Mouse (Mus musculus): Measurements from ENCODE around the gene Svopl. TPM values are rescaled to one million over a fixed set of nuclear protein-coding genes. Genes with fewer than 3 reads are reported as not detected.

The Svopl gene
- 0.66 and 0.77 TPM in 2 replicates for polyA plus RNA-seq (2016; fragmentation: Nextera tagmentation; extraction: Ambion mirVana)

DNA sequence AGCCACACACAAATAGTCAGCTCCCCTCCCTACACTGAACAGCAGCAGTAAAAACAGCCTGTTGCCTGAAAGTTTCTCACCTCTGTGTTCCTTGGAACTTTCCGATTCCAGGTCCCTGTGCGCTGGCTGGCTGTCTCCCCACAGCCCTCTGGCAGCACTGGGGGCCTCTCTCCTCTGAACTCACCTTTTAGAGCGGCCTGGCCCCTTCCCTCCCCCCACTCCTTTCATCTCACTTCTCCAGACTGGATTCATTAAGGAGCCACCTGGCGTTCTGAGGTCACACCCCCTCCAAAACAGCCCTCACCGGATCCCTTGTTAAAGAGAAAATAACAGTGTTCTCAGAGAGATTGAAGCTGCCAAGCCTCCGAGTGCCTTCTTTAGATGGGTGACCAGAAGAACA, at the start of gene Svopl:
Svopl (minus strand) TSS at position 159 of the 400 bp plus-strand sequence.
- Histone ChIP-seq H3K27ac (no peak within 1 kb of the TSS), H3K4me1 (no peaks in the 10 kb centered on the region), H3K36me3 (no peaks in the 10 kb centered on the region), H3K9me3 (no peaks in the 10 kb centered on the region), H3K27me3 (replicated peaks) (no peaks in the 10 kb centered on the region), H3K4me2 (replicated peaks) (no peak within 1 kb of the TSS), H3K9ac (no peak within 1 kb of the TSS), H3K4me3 (no peak within 1 kb of the TSS)
- 25% methylated on average over 6 of the region's 6 CpGs for WGBS
- ATAC-seq (ENCODE audit: low FRiP score, low read depth), result no peak

DNA sequence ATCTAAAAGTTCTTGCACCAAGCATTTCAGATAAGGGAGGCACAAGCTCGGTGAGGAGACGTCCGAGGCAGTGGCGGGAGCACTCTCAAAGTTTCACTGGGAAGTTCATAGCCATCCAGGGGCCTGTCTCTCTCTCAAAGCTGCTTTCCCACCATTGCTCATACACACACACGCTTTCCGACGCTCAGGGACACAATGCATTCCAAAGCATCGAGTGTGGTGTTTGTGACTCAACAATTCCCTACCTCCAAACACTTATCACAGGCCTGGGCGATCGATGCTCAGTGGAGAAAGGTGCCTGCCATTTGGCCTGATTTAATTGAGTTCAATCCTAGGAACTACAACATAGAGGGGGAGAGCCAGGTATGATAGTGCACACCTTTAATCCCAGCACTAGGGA, 47.9 kb upstream of the Svopl start:
- H3K9me3 ChIP-seq, result no peaks in the 10 kb centered on the region
- H3K36me3 ChIP-seq, result no peaks in the 10 kb centered on the region
- no peak overlapping the region for H3K4me2 ChIP-seq (replicated peaks)
- H3K9ac ChIP-seq, result no peak overlapping the region
- ATAC-seq (ENCODE audit: low FRiP score, low read depth), result no peak
- H3K27me3 ChIP-seq (replicated peaks), result no peaks in the 10 kb centered on the region
- no peak overlapping the region for H3K4me3 ChIP-seq
- no peaks in the 10 kb centered on the region for H3K4me1 ChIP-seq
- H3K27ac ChIP-seq, result no peak overlapping the region
- 90% methylated on average over 10 of the region's 10 CpGs for WGBS

DNA sequence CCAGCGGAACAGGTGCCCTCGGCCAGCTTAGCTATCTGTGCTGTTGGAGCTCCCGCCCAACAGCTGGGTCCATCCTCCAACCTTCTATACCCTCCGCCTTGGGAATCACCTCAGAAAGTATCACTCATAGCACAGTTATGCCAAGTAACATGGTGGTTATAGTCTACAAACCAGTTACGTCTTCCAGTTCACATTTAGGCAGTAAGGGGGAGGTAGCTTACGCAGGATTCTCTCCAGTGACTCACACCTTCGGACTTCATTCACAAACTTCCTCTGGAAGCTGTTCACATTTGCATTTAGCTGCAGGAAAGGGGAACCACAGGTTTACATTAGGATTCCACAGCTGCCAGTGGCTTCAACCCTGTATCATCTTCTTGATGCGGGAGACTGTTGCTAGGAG, 45.7 kb upstream of the Svopl start:
- ATAC-seq (ENCODE audit: low FRiP score, low read depth), result no peak
- Histone ChIP-seq H3K4me3 (no peak overlapping the region), H3K9me3 (no peaks in the 10 kb centered on the region), H3K36me3 (no peaks in the 10 kb centered on the region), H3K27me3 (replicated peaks) (no peaks in the 10 kb centered on the region), H3K9ac (no peak overlapping the region), H3K4me2 (replicated peaks) (no peak overlapping the region), H3K27ac (no peak overlapping the region), H3K4me1 (no peaks in the 10 kb centered on the region)
- 95% methylated on average over 8 of the region's 8 CpGs for WGBS

DNA sequence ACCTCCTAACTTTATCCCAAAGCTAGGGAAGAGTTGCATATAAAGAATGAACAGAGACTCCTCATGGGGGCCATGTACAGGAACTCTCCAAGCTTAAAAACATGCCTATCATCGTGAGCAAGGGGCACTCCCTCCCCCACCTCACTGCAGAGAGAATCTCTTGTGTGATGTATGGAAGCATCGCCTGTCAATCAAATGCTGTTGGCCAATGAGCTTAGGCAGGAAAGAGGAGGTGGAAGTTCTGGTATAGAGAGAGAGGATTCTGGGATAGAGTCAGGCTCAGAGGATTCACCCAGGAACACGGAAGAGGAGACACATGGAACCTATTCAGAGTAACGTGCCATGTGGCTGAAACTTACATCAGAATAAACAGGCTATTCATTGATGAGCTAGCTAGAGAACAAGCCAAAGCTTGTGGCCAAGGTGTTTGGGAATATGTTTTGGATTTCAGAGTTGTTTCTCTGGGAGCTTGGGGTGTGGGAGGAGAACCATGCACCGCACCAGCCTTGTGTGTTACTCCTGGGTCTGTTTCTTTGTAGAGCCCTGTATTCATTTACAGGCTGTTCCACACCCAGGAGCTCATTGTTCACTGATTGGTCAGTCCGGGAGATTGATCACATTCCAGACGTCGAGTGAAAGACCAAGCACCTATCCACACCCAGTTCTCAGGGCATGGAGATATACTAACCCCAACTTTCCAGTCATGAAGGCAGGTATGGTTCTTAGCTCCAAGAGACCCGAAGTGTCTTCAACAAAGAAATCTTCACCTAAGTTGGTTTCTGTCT, 40.6 kb upstream of the Svopl start:
- H3K36me3 ChIP-seq, result no peaks in the 10 kb centered on the region
- H3K27ac ChIP-seq, result no peak overlapping the region
- no peaks in the 10 kb centered on the region for H3K4me1 ChIP-seq
- H3K9me3 ChIP-seq, result no peaks in the 10 kb centered on the region
- ATAC-seq (ENCODE audit: low FRiP score, low read depth), result no peak
- no peak overlapping the region for H3K4me3 ChIP-seq
- no peaks in the 10 kb centered on the region for H3K27me3 ChIP-seq (replicated peaks)
- H3K4me2 ChIP-seq (replicated peaks), result no peak overlapping the region
- H3K9ac ChIP-seq, result no peak overlapping the region
- WGBS, result 84% methylated on average over 9 of the region's 9 CpGs

DNA sequence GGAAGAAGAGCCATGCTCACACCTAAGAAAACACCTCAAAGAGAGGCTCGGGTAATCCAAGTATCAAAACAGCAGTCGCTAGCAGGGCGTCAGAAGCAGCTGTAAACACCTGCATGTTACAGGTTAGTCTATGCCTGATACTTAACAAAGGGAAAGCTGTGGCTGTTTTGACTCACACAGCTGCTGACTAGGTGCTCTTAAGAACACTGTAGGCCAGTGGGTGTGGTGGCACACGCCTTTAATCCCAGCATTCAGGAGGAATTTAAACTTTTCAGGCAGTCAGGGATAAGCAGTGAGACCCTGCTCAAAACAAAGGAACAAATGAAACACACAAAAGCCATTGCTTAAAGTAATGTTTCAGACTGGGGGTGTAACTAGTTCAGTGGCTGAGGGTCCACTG, 36.4 kb upstream of the Svopl start:
- no peak overlapping the region for H3K9ac ChIP-seq
- WGBS, result 54% methylated on average over 4 of the region's 4 CpGs
- no peak overlapping the region for H3K27ac ChIP-seq
- H3K36me3 ChIP-seq, result no peaks in the 10 kb centered on the region
- no peaks in the 10 kb centered on the region for H3K27me3 ChIP-seq (replicated peaks)
- no peak for ATAC-seq (ENCODE audit: low FRiP score, low read depth)
- H3K9me3 ChIP-seq, result no peaks in the 10 kb centered on the region
- no peak overlapping the region for H3K4me2 ChIP-seq (replicated peaks)
- no peaks in the 10 kb centered on the region for H3K4me1 ChIP-seq
- H3K4me3 ChIP-seq, result no peak overlapping the region

DNA sequence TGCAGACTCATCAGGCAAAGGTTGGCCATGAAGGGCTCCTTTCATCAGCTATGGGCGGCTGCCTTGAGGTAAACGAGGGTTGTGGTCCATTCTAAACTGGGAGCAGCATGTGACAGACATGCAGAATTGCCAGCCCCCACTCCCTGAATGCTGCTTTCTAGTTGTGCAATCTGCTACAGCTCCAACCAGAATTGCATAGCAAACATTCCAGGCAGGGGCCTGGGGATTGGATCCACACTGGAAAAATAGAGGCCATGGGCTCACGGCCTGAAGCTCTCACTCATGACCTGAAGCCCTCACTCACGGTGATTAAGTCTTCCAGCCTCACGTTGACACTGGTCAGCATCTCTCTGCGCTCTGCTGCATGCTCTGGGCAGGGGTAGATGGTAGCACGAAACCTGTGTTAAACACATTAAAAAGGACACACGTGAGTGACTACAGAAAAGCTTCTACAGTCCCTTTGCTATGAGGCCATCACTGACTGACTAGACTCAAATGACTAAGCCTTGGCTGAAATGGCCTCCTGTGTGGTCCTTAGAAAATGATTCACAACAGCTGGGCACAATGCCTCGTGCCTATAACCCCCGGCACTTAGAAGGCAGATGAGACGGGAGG, 35.0 kb upstream of the Svopl start:
- Histone ChIP-seq H3K27ac (no peak overlapping the region), H3K4me1 (no peaks in the 10 kb centered on the region), H3K9me3 (no peaks in the 10 kb centered on the region), H3K4me2 (replicated peaks) (no peak overlapping the region), H3K9ac (no peak overlapping the region), H3K36me3 (no peaks in the 10 kb centered on the region), H3K27me3 (replicated peaks) (no peaks in the 10 kb centered on the region), H3K4me3 (no peak overlapping the region)
- WGBS, result 64% methylated on average over 11 of the region's 11 CpGs
- no peak for ATAC-seq (ENCODE audit: low FRiP score, low read depth)

DNA sequence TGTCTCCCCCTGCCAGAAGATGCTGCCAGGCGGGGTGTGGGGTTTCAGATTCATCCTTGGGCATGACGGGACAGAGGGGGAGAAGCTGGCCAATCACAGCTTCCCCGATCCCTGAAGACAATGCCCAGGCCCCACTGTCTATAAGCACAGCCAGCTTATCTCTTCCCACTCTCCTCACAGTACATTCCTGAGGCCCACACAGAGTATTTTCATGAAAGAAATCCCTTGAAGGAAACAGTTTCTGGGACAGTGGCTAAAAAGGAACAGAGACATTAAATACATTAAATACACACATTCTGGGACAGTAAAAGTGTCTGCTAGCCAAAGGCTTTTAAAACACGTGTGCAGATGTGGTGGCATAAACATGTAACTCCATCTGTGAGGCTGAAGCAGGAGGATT, 33.6 kb upstream of the Svopl start:
- no peak overlapping the region for H3K4me3 ChIP-seq
- H3K9me3 ChIP-seq, result no peaks in the 10 kb centered on the region

DNA sequence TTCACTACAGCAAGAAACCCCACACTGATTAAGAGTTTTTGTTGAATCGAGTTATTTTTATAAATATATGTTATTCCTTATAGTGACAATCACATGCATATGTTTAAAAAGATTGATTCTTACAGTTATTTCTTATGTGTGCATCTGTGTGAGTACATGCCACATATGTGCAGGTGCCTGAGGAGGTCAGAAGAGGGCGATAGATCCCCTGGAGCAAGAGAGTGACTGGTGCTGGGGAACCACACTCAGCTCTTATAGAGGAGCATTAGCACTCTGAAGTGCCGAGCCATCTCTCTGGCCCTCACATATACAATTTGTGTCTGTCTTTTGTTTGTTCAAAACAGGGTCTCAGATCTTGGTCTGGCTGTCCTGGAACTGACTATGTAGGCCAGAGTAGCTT, 26.8 kb upstream of the Svopl start:
- Histone ChIP-seq H3K4me2 (replicated peaks) (no peak overlapping the region), H3K36me3 (no peaks in the 10 kb centered on the region), H3K9ac (no peak overlapping the region), H3K9me3 (0 out of 2 replicates have a peak, but pooled peaks cover 4% of the 10 kb centered on the region), H3K4me1 (no peaks in the 10 kb centered on the region; the same call in 1 of the 2 replicates), H3K27me3 (replicated peaks) (no peaks in the 10 kb centered on the region), H3K27ac (no peak overlapping the region), H3K4me3 (no peak overlapping the region)
- 89% methylated on average over 3 of the region's 3 CpGs for WGBS
- no peak for ATAC-seq (ENCODE audit: low FRiP score, low read depth)

More for the DNA sequence above, 33.6 kb upstream of the Svopl start:
- WGBS, result 72% methylated on average over 4 of the region's 4 CpGs
- no peak overlapping the region for H3K9ac ChIP-seq
- H3K4me2 ChIP-seq (replicated peaks), result no peak overlapping the region
- H3K27ac ChIP-seq, result no peak overlapping the region
- no peaks in the 10 kb centered on the region for H3K27me3 ChIP-seq (replicated peaks)
- no peaks in the 10 kb centered on the region for H3K4me1 ChIP-seq
- no peaks in the 10 kb centered on the region for H3K36me3 ChIP-seq
- no peak for ATAC-seq (ENCODE audit: low FRiP score, low read depth)

DNA sequence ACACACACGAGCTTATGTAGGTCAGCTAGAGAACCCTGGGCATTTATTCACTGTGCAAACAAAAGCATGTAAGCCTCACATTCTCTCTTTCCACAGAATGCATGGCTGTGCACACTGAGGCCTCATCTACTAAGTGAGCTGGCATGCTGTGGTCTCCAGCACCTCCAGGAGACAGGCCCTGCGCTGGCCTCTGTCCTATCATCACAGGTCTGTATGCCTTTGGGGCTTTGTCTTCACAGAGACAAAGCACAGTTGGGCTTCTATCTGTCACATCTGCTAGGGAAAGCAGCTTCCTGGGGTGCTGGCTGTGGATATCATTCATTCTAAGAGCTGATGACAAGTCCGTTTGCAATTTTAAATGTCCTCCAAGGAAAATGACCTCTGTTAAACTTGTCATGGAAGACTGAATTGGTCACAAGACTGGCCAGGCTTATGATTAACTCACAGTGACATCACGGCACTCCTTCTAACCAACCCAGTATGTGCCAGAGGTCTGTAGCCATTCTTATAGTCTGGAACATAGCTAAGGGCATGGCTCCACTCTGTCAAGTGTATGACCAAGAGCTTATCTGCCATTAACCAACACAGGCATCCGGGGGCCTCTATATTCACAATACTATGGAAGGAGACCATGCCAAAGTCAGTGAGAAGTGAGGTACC, 25.5 kb upstream of the Svopl start:
- Histone ChIP-seq H3K4me2 (replicated peaks) (no peak overlapping the region), H3K9ac (no peak overlapping the region), H3K4me1 (no peaks in the 10 kb centered on the region; the same call in 1 of the 2 replicates), H3K4me3 (no peak overlapping the region), H3K9me3 (0 out of 2 replicates have a peak, but pooled peaks cover 4% of the 10 kb centered on the region), H3K27me3 (replicated peaks) (no peaks in the 10 kb centered on the region), H3K36me3 (no peaks in the 10 kb centered on the region), H3K27ac (no peak overlapping the region)
- no peak for ATAC-seq (ENCODE audit: low FRiP score, low read depth)
- WGBS, result 69% methylated on average over 5 of the region's 5 CpGs

DNA sequence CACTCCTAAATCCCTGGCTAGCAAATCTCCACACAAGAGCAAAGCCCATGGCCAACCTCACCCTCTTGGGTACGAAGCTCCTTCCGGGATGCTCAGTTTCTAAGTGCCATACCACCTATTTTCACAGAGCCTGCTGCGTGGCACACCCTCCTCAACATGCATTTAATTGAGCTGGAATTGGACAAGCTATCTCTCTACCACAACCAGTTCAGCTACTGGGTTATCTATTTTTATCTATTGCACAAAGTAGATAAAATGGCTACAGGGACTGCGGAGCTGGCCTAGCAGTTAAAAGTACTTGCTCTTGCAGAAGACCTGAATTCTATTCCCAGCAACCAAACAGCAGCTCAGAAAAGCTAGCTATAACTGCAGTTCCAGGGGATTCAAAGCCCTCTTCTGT, 24.5 kb upstream of the Svopl start:
- H3K4me3 ChIP-seq, result no peak overlapping the region
- ATAC-seq (ENCODE audit: low FRiP score, low read depth), result no peak
- no peaks in the 10 kb centered on the region; the same call in 1 of the 2 replicates for H3K4me1 ChIP-seq
- no peak overlapping the region for H3K27ac ChIP-seq
- no peaks in the 10 kb centered on the region for H3K36me3 ChIP-seq
- no peak overlapping the region for H3K4me2 ChIP-seq (replicated peaks)
- H3K27me3 ChIP-seq (replicated peaks), result no peaks in the 10 kb centered on the region
- H3K9me3 ChIP-seq, result 0 out of 2 replicates have a peak, but pooled peaks cover 4% of the 10 kb centered on the region
- WGBS, result 95% methylated on average over 4 of the region's 4 CpGs
- H3K9ac ChIP-seq, result no peak overlapping the region

DNA sequence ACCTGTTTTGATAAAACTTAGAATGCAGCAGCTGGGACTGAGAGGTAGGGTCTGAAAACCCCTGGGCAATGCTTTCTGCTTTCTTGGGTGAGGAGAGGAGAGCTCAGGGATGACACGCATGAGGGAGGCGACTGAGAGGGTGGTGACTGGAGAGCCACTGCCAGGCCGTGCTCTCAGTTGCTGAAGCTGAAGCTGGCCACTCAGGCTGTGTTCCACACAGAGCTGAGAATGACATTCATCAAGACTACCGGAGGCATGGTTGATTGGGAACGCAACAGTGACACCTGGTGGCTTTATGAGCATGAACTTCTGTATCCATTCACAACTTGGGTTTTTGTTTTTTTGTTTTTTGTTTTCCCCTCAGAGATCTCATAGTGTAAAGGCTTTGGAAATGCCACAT, 19.4 kb upstream of the Svopl start:
- WGBS, result 7% methylated on average over 5 of the region's 5 CpGs
- Histone ChIP-seq H3K4me2 (replicated peaks) (no peak overlapping the region), H3K27me3 (replicated peaks) (no peaks in the 10 kb centered on the region), H3K27ac (no peak overlapping the region), H3K9me3 (0 out of 2 replicates have a peak, but pooled peaks cover 7% of the 10 kb centered on the region), H3K36me3 (no peaks in the 10 kb centered on the region), H3K9ac (no peak overlapping the region), H3K4me1 (no peaks in the 10 kb centered on the region), H3K4me3 (no peak overlapping the region)
- peak; percentile 94 for ATAC-seq (ENCODE audit: low FRiP score, low read depth)

DNA sequence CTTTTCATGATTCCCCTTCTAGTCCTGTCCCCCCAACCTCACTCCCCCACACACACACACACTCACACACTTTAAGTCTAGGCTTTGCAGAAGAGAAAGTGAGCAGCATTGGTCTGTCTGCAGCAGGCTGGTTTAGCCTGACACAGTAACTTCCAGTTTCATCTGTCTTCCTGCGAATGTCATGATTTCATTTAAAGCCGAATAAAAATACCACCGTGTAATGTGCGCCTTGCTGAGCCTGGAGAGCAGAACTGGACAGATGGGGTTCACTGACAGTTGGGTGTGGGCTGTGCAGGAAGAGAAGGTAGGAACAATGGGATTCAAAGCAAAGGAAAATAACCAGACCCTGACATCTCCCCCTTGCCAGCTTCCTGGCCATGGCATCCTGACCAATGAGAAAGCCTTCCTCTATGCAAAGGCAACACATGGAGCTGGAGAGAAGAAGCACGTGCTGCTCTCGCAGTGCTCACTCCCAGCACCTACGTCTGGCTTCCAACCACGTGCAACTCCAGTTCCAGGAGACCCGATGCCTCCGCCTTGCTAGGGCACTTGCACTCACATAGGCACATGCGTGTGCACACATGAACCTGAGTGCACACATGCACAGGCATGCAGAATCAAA, 18.8 kb upstream of the Svopl start:
- H3K9me3 ChIP-seq, result 0 out of 2 replicates have a peak, but pooled peaks cover 7% of the 10 kb centered on the region
- no peaks in the 10 kb centered on the region for H3K27me3 ChIP-seq (replicated peaks)
- no peaks in the 10 kb centered on the region for H3K36me3 ChIP-seq
- no peak overlapping the region for H3K4me2 ChIP-seq (replicated peaks)
- no peak overlapping the region for H3K4me3 ChIP-seq
- 76% methylated on average over 11 of the region's 11 CpGs for WGBS
- no peak overlapping the region for H3K27ac ChIP-seq
- no peaks in the 10 kb centered on the region for H3K4me1 ChIP-seq
- peak; percentile 71; the same call in 1 of the 2 replicates for ATAC-seq (ENCODE audit: low FRiP score, low read depth)
- no peak overlapping the region for H3K9ac ChIP-seq
